Mouse (Mus musculus) midbrain, embryonic 11.5 days (tissue): ENCODE data around the gene Mcm9. TPM values are rescaled to one million over a fixed set of nuclear protein-coding genes. Genes with fewer than 3 reads are reported as not detected.
A peak's percentile ranks its signal among the peaks of the same experiment; 100 is the strongest.
"Not testable (repeated sequence)": the region's sequence is repeated elsewhere in the genome, so short reads cannot be mapped to it uniquely, and the experiment has no call there.

Source experiments
- ATAC-seq: fragments of 200-750 bp; cut with Nextera tagmentation; 2 replicates; pipeline ENCODE4 v1.8.0; 2017; ENCODE audit warnings: moderate TSS enrichment, moderate library complexity; ENCODE audit not compliant: low FRiP score
- DNase-seq: peaks from one replicate; pipeline ENCODE4 v3.0.0; 2015; ENCODE audit warnings: low spot score; ENCODE audit errors: missing footprints
- H3K27ac ChIP-seq: fragments of 300-500 bp; sonication (generic); 2 replicates; pipeline ENCODE4 v1.5.1; 2014; ENCODE audit warnings: low read depth, low read length
- H3K27me3 ChIP-seq: fragments of 300-500 bp; sonication (generic); 2 replicates; pipeline ENCODE4 v1.6.1; 2014; ENCODE audit warnings: mild to moderate bottlenecking, low read length, moderate library complexity, mixed read lengths; ENCODE audit not compliant: control insufficient read depth, insufficient read depth
- H3K36me3 ChIP-seq: fragments of 300-500 bp; sonication (generic); 2 replicates; pipeline ENCODE4 v1.6.1; 2014; ENCODE audit warnings: mild to moderate bottlenecking, low read length, moderate library complexity, mixed read lengths; ENCODE audit not compliant: control insufficient read depth, insufficient read depth
- H3K4me1 ChIP-seq: fragments of 300-500 bp; sonication (generic); 2 replicates; pipeline ENCODE4 v1.6.1; 2014; ENCODE audit warnings: low read length; ENCODE audit not compliant: control insufficient read depth, insufficient read depth
- H3K4me2 ChIP-seq: fragments of 300-500 bp; sonication (generic); 2 replicates; pipeline ENCODE4 v1.6.1; 2014; ENCODE audit warnings: mild to moderate bottlenecking, moderate library complexity
- H3K4me3 ChIP-seq: fragments of 300-500 bp; sonication (generic); 2 replicates; pipeline ENCODE4 v1.5.1; 2014; ENCODE audit warnings: low read depth, low read length
- H3K9ac ChIP-seq: fragments of 300-500 bp; sonication (generic); 2 replicates; pipeline ENCODE4 v1.6.1; 2014; ENCODE audit warnings: low read length
- H3K9me3 ChIP-seq: fragments of 300-500 bp; sonication (generic); 2 replicates; pipeline ENCODE4 v1.6.1; 2016; ENCODE audit warnings: low read length; ENCODE audit not compliant: control insufficient read depth
- WGBS: fragments of 180-500 bp; shearing (Covaris S2); extraction: QIAGEN DNeasy Blood & Tissue Kit; methylation state at CpG from one replicate; pipeline ENCODE4 v1.1.7; 2014; 5-methylcytosine and 5-hydroxymethylcytosine counted together
- polyA plus RNA-seq: library from polyadenylated mRNA; unstranded; fragments of >200 nt; fragmentation: Nextera tagmentation; extraction: Ambion mirVana; gene quantifications from 2 replicates; pipeline ENCODE4 v1.2.1, GENCODE M21; 2014

The Mcm9 gene
- polyA plus RNA-seq, 1 experiment from 2014 or later = 16.8 TPM

DNA sequence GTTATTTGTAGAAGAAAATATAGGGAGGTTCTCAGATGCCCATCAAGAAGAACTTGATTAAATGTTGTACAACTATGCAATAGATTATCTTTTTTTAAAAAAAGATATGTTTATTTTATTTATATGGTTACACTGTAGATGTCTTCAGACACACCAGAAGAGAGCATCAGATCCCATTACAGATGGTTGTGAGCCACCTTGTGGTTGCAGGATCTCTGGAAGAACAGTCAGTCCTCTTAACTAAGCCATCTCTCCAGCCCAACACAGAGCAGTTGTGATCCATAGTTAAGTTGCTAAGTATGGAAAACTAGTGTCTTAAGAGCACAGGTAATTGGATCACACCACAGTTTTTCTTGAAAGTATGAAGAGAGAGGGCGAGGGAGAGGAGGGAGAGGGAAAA, 117.7 kb downstream of the Mcm9 start:
- ATAC-seq = no peak

DNA sequence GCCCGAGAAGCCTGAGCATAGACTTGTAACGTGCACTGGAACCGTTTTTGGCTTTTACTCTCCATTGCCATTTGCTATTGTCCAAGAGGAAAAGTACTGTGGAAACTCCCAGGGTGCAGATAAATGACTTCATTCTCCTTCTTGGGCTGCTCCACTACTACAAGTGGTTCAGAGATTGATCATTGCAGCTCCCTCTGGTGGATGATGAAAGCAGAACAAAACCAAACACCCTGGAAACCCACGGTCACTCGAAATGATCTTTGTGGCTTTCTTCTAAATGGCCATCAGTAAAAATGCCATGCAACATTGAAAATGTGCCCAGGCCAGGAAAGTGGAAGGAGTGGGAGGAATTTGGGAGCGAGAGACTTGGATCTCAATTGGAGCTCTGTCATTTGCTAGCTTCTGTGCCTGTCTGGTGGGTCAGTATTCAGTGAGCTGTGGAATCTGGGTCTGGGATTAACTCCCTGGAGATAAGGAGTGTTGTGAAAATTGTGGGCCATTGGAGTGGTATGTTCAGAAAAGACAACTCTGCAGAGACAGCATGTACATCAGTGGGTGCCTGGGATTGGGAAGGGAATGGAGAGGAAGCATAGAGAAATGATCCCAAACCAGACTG, 121.0 kb downstream of the Mcm9 start:
- no peak overlapping the region for H3K27ac ChIP-seq
- 40% methylated on average over 6 of the region's 6 CpGs for WGBS

More for the DNA sequence above, 117.7 kb downstream of the Mcm9 start:
- no peak overlapping the region for H3K4me3 ChIP-seq
- no peaks in the 10 kb centered on the region for H3K27me3 ChIP-seq
- no peak overlapping the region for H3K9ac ChIP-seq
- H3K27ac ChIP-seq = no peak overlapping the region
- no peak for DNase-seq
- H3K9me3 ChIP-seq = no peaks in the 10 kb centered on the region
- no peaks in the 10 kb centered on the region for H3K4me1 ChIP-seq
- no peaks in the 10 kb centered on the region for H3K36me3 ChIP-seq
- H3K4me2 ChIP-seq = no peak overlapping the region
- no CpG with 5 or more reads among the region's 1 CpGs for WGBS

DNA sequence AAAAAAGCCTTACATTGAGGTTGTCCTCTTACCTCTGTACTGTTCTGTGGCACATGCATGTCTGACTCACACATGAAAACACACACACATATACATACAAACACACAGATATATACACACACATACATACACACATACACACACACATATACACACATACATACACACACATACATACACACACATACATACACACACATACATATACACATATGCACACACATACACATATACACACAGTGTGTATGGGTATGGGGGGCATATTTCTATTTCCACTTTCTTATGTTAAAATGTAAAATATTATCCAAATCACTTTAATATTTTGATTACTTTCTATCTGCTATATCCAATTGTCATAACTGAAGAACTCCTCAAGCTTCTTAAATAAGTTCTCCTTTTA, 121.6 kb downstream of the Mcm9 start:
- H3K27me3 ChIP-seq = no peaks in the 10 kb centered on the region
- ATAC-seq (no peak), DNase-seq (no peak)
- H3K36me3 ChIP-seq = no peaks in the 10 kb centered on the region
- H3K4me1 ChIP-seq = no peaks in the 10 kb centered on the region; the same call in 1 of the 2 replicates
- no peak overlapping the region for H3K9ac ChIP-seq
- H3K27ac ChIP-seq = no peak overlapping the region
- H3K4me2 ChIP-seq = no peak overlapping the region
- no peak overlapping the region for H3K4me3 ChIP-seq
- no peaks in the 10 kb centered on the region for H3K9me3 ChIP-seq

More for the DNA sequence above, 121.0 kb downstream of the Mcm9 start:
- no peak overlapping the region for H3K9ac ChIP-seq
- no peaks in the 10 kb centered on the region for H3K36me3 ChIP-seq
- ATAC-seq (peak; percentile 73), DNase-seq (peak; percentile 89)
- no peaks in the 10 kb centered on the region for H3K27me3 ChIP-seq
- no peaks in the 10 kb centered on the region for H3K9me3 ChIP-seq
- H3K4me2 ChIP-seq = no peak overlapping the region
- H3K4me3 ChIP-seq = no peak overlapping the region
- no peaks in the 10 kb centered on the region for H3K4me1 ChIP-seq

DNA sequence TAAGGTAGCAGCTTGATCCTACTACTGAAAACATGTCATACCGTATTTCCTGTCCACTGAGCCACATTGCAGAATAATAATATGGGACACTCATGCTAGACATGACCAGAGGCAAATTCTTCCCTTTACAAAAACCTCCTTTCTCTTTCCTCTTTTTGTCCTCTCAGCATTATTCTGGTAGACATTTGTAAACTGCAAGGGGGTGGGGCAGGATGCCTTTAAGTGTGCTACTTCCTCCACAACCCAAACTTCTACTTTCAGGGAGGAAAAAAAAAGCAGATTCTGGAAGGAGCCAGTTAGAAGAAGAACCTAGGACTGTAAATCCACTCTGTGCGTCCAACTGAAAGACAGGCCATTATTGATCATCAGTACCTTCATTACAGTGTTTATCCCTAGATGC, 124.7 kb downstream of the Mcm9 start:
- ATAC-seq (no peak), DNase-seq (no peak)
- H3K4me2 ChIP-seq = no peak overlapping the region
- no peak overlapping the region for H3K27ac ChIP-seq
- no peaks in the 10 kb centered on the region for H3K36me3 ChIP-seq
- no peaks in the 10 kb centered on the region for H3K27me3 ChIP-seq
- peaks cover 5% of the 10 kb centered on the region for H3K4me1 ChIP-seq
- no peaks in the 10 kb centered on the region for H3K9me3 ChIP-seq
- WGBS = 86% methylated on average over 2 of the region's 2 CpGs
- no peak overlapping the region for H3K9ac ChIP-seq
- no peak overlapping the region for H3K4me3 ChIP-seq

DNA sequence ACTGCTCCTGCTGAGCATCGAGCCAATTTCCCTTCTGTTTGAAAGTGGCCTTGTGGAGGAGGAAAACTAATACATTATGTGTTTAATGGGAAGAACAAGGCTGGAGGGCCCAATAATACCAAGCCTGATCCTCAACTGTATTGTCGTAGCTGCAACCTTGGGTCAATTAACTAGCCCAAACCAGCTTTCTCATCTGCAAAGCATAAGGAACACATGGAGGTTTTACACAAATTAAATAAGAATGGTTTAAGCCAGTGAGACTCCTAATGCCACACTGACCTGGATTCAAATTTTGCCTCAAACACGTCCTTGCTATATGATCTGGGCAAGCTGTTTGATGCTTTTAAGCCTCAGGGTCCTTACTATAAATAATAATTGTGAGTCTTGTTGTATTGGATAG, 125.2 kb downstream of the Mcm9 start:
- DNase-seq (no peak), ATAC-seq (no peak)

DNA sequence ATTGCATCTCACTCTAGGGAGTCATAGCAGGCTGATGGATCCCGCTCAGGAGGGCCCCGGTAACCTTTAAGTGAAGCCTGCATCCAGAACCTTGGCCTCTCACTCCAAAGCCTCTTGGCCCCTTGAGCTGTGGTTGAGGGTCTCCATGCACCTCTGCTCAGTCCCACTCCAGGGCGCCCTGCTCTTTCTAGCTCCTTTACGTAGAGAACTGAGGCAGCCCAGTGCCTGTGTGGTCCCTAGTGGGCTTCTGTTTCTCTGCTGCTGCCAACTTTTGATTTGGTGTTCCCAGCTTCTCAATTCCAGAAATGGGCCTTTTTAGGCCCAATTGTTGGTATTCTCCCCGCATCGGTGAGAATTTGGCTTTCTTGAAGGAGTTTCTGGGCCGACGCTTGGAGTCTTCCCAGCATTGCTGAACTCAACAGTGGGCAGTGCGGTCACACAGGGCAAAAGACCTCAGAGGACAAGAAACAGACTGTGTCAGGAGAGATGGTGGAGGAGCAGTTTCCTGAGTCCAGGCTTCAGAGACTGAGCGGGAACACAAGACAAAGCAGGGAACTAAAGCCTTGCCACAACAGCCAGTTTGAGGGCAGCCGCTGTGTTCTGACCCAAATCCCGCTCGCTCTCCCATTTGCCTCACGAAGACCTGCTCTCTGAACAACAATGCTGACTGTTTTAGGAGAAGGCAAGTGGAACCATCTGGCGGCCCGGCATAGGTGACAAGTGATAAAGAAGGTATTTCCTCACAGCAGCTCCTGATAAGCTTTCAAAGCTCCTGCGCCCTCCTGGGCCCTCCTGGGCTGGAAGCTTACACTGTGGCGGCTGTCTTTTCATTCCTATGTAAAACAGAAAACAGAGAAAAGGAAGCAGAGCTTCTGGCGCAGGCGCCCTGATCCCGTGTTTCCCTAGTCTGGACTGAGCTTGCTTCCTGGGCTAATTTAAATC, 127.1 kb downstream of the Mcm9 start:
- no peaks in the 10 kb centered on the region for H3K36me3 ChIP-seq
- ATAC-seq (peak; percentile 79), DNase-seq (peak; percentile 91)
- peak overlapping the region; percentile 51 for H3K9ac ChIP-seq
- peak overlapping the region; percentile 41; the same call in 1 of the 2 replicates for H3K4me2 ChIP-seq
- H3K9me3 ChIP-seq = no peaks in the 10 kb centered on the region
- H3K4me3 ChIP-seq = no peak overlapping the region
- peaks cover 5% of the 10 kb centered on the region for H3K4me1 ChIP-seq
- no peak overlapping the region for H3K27ac ChIP-seq
- H3K27me3 ChIP-seq = no peaks in the 10 kb centered on the region
- 38% methylated on average over 21 of the region's 21 CpGs for WGBS

More for the DNA sequence above, 125.2 kb downstream of the Mcm9 start:
- no peak overlapping the region for H3K4me2 ChIP-seq
- no peak overlapping the region for H3K4me3 ChIP-seq
- no peak overlapping the region for H3K27ac ChIP-seq
- no peak overlapping the region for H3K9ac ChIP-seq
- WGBS = 81% methylated on average over 3 of the region's 3 CpGs
- no peaks in the 10 kb centered on the region for H3K9me3 ChIP-seq
- no peaks in the 10 kb centered on the region for H3K27me3 ChIP-seq
- no peaks in the 10 kb centered on the region for H3K36me3 ChIP-seq
- peaks cover 5% of the 10 kb centered on the region for H3K4me1 ChIP-seq

DNA sequence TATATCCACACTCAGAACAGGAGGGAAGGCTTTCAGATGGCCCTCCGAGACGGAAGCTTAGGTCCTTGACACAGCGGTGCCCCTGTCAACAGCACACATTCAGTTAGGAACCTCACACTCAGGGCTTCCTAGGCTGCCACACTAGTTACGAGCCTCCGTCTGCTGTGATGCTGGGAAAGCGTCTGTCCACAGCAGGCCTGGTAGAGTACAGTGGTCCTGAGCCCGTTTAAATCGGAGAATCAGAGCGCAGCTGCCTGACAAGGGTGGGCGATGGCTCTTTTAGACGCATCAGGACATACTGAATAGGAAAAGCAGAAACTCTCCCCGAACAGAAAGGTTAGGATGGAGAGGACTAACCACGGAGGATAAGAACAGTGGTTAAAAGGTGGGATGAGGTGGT, 127.8 kb downstream of the Mcm9 start:
- H3K9me3 ChIP-seq = no peaks in the 10 kb centered on the region

DNA sequence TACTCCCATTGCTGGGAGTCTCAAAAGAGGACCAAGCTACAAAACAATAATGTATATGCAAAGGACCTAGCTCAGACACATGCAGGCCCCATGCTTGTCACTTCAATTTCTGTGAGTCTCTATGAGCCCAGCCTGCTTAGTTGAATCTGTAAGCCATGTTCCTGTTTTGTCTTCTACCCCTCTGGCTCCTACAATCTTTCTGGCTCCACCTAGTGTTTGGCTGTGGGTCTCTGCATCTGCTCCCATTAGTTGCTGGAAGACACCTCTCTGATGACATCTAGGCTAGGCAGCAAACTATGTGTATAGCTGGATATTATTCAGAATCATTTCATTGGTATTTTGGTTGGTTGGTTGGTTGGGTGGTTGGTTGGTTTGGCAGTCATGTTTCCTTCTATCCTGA, 130.7 kb downstream of the Mcm9 start:
- peaks cover 5% of the 10 kb centered on the region for H3K4me1 ChIP-seq
- no peak overlapping the region for H3K4me3 ChIP-seq
- DNase-seq = no peak
- no peaks in the 10 kb centered on the region for H3K9me3 ChIP-seq
- no peak overlapping the region for H3K9ac ChIP-seq
- no peak for ATAC-seq
- H3K36me3 ChIP-seq = no peaks in the 10 kb centered on the region
- no peak overlapping the region for H3K27ac ChIP-seq
- no peak overlapping the region for H3K4me2 ChIP-seq
- H3K27me3 ChIP-seq = no peaks in the 10 kb centered on the region

More for the DNA sequence above, 127.8 kb downstream of the Mcm9 start:
- Histone ChIP-seq H3K27ac (no peak overlapping the region), H3K4me2 (no peak overlapping the region), H3K4me3 (no peak overlapping the region), H3K36me3 (no peaks in the 10 kb centered on the region), H3K27me3 (no peaks in the 10 kb centered on the region), H3K4me1 (peaks cover 5% of the 10 kb centered on the region), H3K9ac (no peak overlapping the region)
- DNase-seq = peak; percentile 83
- WGBS = 88% methylated on average over 13 of the region's 13 CpGs
- no peak for ATAC-seq

DNA sequence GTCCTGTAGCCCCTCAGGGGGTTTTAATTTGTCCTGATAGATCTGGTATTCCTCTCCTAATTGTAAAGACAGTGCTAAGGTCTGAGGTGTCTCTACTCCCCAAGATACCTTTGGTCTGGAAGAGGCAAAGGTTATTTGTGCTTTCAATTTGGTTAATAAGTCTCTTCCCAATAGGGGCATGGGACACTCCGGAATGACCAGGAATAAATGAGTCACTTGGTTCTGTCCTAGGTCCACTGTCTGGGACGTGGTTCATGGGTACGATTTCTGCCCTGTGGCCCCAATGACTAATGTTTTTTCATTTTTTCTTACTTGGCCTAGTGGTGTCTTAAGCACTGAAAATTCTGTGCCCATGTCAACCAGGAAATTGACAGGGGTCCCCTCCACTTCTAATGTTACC, 134.9 kb downstream of the Mcm9 start:
- not testable (repeated sequence) for H3K4me3 ChIP-seq, H3K4me2 ChIP-seq, H3K4me1 ChIP-seq, H3K9ac ChIP-seq, H3K36me3 ChIP-seq, DNase-seq, H3K27me3 ChIP-seq, H3K9me3 ChIP-seq, H3K27ac ChIP-seq, ATAC-seq
- WGBS = 94% methylated on average over 3 of the region's 3 CpGs
